8 mouse cellular contexts compared by ENCODE assay signal in the genomic region with DNA sequence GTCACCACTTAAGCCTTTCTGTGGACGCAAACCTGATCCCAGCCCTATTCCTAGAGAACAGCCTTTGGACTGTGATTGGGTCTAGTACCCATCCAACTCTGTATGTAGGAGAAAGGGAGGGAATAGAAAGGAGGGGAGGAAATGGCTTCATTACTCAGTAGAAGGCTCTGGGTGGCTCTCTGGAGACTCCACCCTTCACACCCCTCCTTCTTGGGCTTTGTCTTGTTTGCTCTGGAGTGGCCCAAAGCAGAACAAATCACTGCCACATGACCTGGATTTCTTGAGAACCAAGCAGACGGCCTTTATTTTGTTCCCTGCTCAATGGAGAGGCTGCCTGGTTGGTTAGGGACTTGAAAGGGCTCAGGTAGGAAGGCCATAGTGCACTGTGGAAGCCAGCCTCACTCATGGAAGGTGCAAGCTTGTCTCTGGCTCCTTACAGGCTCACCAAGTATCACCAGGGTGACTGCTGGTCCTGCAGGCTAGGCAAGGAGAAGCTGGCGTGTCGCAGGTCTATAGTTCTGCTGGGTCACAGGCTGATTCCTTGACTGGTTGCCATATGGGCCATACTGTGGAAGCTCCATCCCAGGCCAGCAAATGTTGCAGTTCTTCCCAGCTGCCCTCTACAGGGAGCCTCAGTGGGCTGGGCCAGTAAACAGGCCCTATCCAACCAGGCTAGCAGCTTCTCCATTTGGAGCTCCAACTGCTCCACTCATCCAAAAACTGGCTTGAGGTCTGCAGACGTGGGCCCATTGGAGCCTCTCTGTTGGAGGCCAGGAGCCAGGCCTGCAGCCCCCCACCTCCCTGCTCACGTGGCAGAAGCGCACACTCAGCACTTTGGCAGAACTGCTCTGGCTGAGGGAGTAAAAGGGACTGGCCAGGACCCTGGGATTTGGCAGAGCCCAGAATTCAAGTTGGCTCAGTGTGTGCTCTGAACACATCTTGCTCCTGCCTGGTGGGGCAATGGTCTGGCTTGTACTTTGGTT. TPM values are rescaled to one million over a fixed set of nuclear protein-coding genes. Genes with fewer than 3 reads are reported as not detected.
A peak's percentile ranks its signal among the peaks of the same experiment; 100 is the strongest.
DNase-seq lines count a peak whose midpoint lies in the region; ATAC-seq lines count a peak whose summit lies in the region.

No protein-coding gene starts in this region.

- no peak overlapping the region for H3K9ac ChIP-seq in hindbrain, embryonic 14.5 days
- no peak overlapping the region for H3K9ac ChIP-seq in hindbrain, embryonic 13.5 days
- H3K9ac ChIP-seq in limb, embryonic 15.5 days = no peak overlapping the region

- H3K9me3 ChIP-seq in hindbrain, embryonic 14.5 days (ENCODE audit: control insufficient read depth, low read length) = no peaks in the 10 kb centered on the region
- H3K9me3 ChIP-seq in hindbrain, embryonic 13.5 days = no peaks in the 10 kb centered on the region
- H3K9me3 ChIP-seq in limb, embryonic 15.5 days = no peaks in the 10 kb centered on the region

- 45% methylated on average over 7 of the region's 7 CpGs for WGBS in hindbrain, embryonic 14.5 days
- WGBS in hindbrain, embryonic 13.5 days = 49% methylated on average over 7 of the region's 7 CpGs
- 41% methylated on average over 7 of the region's 7 CpGs for WGBS in limb, embryonic 15.5 days

- no peaks in the 10 kb centered on the region for H3K4me1 ChIP-seq in hindbrain, embryonic 14.5 days (replicated peaks; ENCODE audit: control insufficient read depth, insufficient read depth, low read length)
- H3K4me1 ChIP-seq in hindbrain, embryonic 13.5 days (replicated peaks) = no peaks in the 10 kb centered on the region; the same call in 1 of the 2 replicates
- H3K4me1 ChIP-seq in limb, embryonic 15.5 days = peaks cover 13% of the 10 kb centered on the region

- no peak overlapping the region for H3K4me3 ChIP-seq in hindbrain, embryonic 14.5 days (replicated peaks; ENCODE audit: low read length)
- no peak overlapping the region for H3K4me3 ChIP-seq in hindbrain, embryonic 13.5 days
- H3K4me3 ChIP-seq in limb, embryonic 15.5 days = no peak overlapping the region

- no peak overlapping the region for H3K4me2 ChIP-seq in hindbrain, embryonic 14.5 days (replicated peaks)
- no peak overlapping the region for H3K4me2 ChIP-seq in hindbrain, embryonic 13.5 days
- H3K4me2 ChIP-seq in limb, embryonic 15.5 days = no peak overlapping the region

- peaks cover 20% of the 10 kb centered on the region for H3K36me3 ChIP-seq in hindbrain, embryonic 14.5 days (replicated peaks; ENCODE audit: control insufficient read depth, insufficient read depth)
- peaks cover 31% of the 10 kb centered on the region for H3K36me3 ChIP-seq in hindbrain, embryonic 13.5 days
- peaks cover 21% of the 10 kb centered on the region for H3K36me3 ChIP-seq in limb, embryonic 15.5 days

- no peaks in the 10 kb centered on the region for H3K27me3 ChIP-seq in hindbrain, embryonic 14.5 days (ENCODE audit: control insufficient read depth, insufficient read depth, low read length)
- H3K27me3 ChIP-seq in hindbrain, embryonic 13.5 days = no peaks in the 10 kb centered on the region
- no peaks in the 10 kb centered on the region for H3K27me3 ChIP-seq in limb, embryonic 15.5 days

- DNase-seq in hindbrain, embryonic 14.5 days (ENCODE audit: low spot score) = no peak
- peak; percentile 93 for DNase-seq in adipocyte (ENCODE audit: low spot score)
- DNase-seq in cerebellum, postnatal 36 days = peak; percentile 48 to 52
- no peak for DNase-seq in yolk sac, embryonic 10.5 days (ENCODE audit: low spot score)
- DNase-seq in urinary bladder, postnatal 10 days (ENCODE audit: low spot score) = no peak
- DNase-seq in kidney, adult 9 months = no peak

- no peak overlapping the region for H3K27ac ChIP-seq in hindbrain, embryonic 14.5 days
- no peak overlapping the region for H3K27ac ChIP-seq in hindbrain, embryonic 13.5 days
- H3K27ac ChIP-seq in limb, embryonic 15.5 days = peak overlapping the region; percentile 61

- ATAC-seq in hindbrain, embryonic 14.5 days (ENCODE audit: low FRiP score) = peak; percentile 37; the same call in 1 of the 2 replicates
- ATAC-seq in hindbrain, embryonic 13.5 days (ENCODE audit: low FRiP score) = no peak
- ATAC-seq in limb, embryonic 15.5 days (ENCODE audit: insufficient number of reproducible peaks, low FRiP score, low TSS enrichment, low read depth) = peak; percentile 79

RNA-seq across cellular contexts. Expression of a gene that starts 22.7 kb away (rescaled TPM):
- 6.0 and 6.5 TPM in 2 replicates for polyA plus RNA-seq in hindbrain, embryonic 14.5 days (2014; fragmentation: Nextera tagmentation; extraction: Ambion mirVana)
- polyA plus RNA-seq in hindbrain, embryonic 13.5 days (2015; fragmentation: Nextera tagmentation; extraction: Ambion mirVana) = 7.5 and 8.2 TPM in 2 replicates
- polyA plus RNA-seq in limb, embryonic 15.5 days (2015; fragmentation: Nextera tagmentation; extraction: Ambion mirVana) = 9.0 and 9.1 TPM in 2 replicates

RNA-seq across cellular contexts. Expression of a gene that starts 26.6 kb away (rescaled TPM):
- 0.80 and 1.0 TPM in 2 replicates for polyA plus RNA-seq in hindbrain, embryonic 14.5 days (2014; fragmentation: Nextera tagmentation; extraction: Ambion mirVana)
- 1.1 and 2.3 TPM in 2 replicates for polyA plus RNA-seq in hindbrain, embryonic 13.5 days (2015; fragmentation: Nextera tagmentation; extraction: Ambion mirVana)
- 12.1 and 16.4 TPM in 2 replicates for polyA plus RNA-seq in limb, embryonic 15.5 days (2015; fragmentation: Nextera tagmentation; extraction: Ambion mirVana)

RNA-seq across cellular contexts. Expression of a gene that starts 30.7 kb away (rescaled TPM):
- polyA plus RNA-seq in hindbrain, embryonic 14.5 days (2014; fragmentation: Nextera tagmentation; extraction: Ambion mirVana) = 13.7 and 14.5 TPM in 2 replicates
- polyA plus RNA-seq in hindbrain, embryonic 13.5 days (2015; fragmentation: Nextera tagmentation; extraction: Ambion mirVana) = 16.0 and 16.3 TPM in 2 replicates
- polyA plus RNA-seq in limb, embryonic 15.5 days (2015; fragmentation: Nextera tagmentation; extraction: Ambion mirVana) = 11.6 and 12.4 TPM in 2 replicates

Comparison
In these comparisons a context has a peak if more than half of its experiments do, and no peak if none do; other contexts are left out.
1. DNase-seq: peak in adipocyte (single experiment) and cerebellum, postnatal 36 days (2 of 2); none in hindbrain, embryonic 14.5 days (single experiment), yolk sac, embryonic 10.5 days (single experiment), urinary bladder, postnatal 10 days (single experiment) and kidney, adult 9 months (single experiment).